In the genomic region with DNA sequence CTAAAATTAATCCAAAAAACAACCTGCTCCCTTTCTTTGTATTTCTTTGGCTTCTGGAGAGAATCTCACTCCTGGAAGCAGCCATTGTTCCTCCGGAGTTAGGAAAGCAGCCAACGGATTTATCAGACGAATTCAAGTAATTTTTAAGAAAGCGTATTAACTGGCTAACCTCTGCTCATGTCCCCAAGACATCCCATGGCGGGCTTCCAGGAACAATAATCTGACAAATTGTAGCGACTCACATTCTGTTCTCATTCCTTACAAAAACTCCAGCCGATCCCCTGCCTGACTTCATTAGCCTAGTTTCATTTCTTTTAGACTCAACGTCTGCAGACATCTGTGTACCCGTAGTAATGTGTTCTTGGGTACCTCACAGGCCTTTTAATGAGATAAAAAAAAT, we compare ENCODE assay signal across 10 mouse cellular contexts. TPM values are rescaled to one million over a fixed set of nuclear protein-coding genes. Genes with fewer than 3 reads are reported as not detected.
DNase-seq lines count a peak whose midpoint lies in the region; ATAC-seq and TF ChIP-seq lines count a peak whose summit lies in the region.
"Had no signal": no experiment of that assay in that cellular context is flagged by ENCODE, and none has a peak within 500 bp of the region (broad histone marks: within the 10 kb centered on the region; RNA-seq: fewer than 3 reads in every experiment).

No protein-coding gene starts in this region.

- H3K4me3 ChIP-seq in CH12.LX (replicated peaks in 1 of 3; ENCODE audit: low read depth in 2 of 3, low read length in 2 of 3, poor library complexity in 1 of 3) = no peak overlapping the region
- H3K4me3 ChIP-seq in heart, embryonic 11.5 days (ENCODE audit: low read depth, low read length) = no peak overlapping the region

- no peak for TF ChIP-seq RAD21 in CH12.LX (IDR thresholded peaks at IDR 0.05; ENCODE audit: low read depth, low read length)

- in situ Hi-C loops in CH12.LX (cut with MboI; ENCODE audit: low pct_ligation_motif_present, low pct_unique_long_range_greater_than_20kb, low sequenced_read_pairs) = no loop called here

- H3K9ac ChIP-seq in CH12.LX (ENCODE audit: insufficient read depth, low read depth) = peak overlapping the region; percentile 15; the same call in 1 of the 2 replicates
- no peak overlapping the region for H3K9ac ChIP-seq in heart, embryonic 11.5 days (ENCODE audit: low read depth, low read length)

- intact Hi-C loops in left cerebral cortex, postnatal 14 days (cut with DNase I) = no loop called here

- no peaks in the 10 kb centered on the region for H3K9me3 ChIP-seq in CH12.LX (replicated peaks; ENCODE audit: low read length)
- H3K9me3 ChIP-seq in heart, embryonic 11.5 days (replicated peaks; ENCODE audit: control insufficient read depth, low read length) = no peaks in the 10 kb centered on the region

- H3K4me1 ChIP-seq in CH12.LX (ENCODE audit: control insufficient read depth in 1 of 2, insufficient read depth in 2 of 2) = peaks cover 28 to 53% of the 10 kb centered on the region in 2 experiments
- H3K4me1 ChIP-seq in heart, embryonic 11.5 days (ENCODE audit: control insufficient read depth, insufficient read depth, low read length) = peaks cover 44% of the 10 kb centered on the region

- no peaks in the 10 kb centered on the region for H3K27me3 ChIP-seq in CH12.LX (replicated peaks)
- H3K27me3 ChIP-seq in heart, embryonic 11.5 days (ENCODE audit: control insufficient read depth, insufficient read depth, low read length) = no peaks in the 10 kb centered on the region

- 73% methylated on average over 9 of the region's 9 CpGs for WGBS in heart, embryonic 11.5 days (ENCODE audit: insufficient replicate concordance)

- no peak for TF ChIP-seq CTCF in CH12.LX (conservative IDR thresholded peaks at IDR 0.05 in 1 of 2, IDR thresholded peaks at IDR 0.05 in 1 of 2; ENCODE audit: low read depth in 2 of 2, low read length in 2 of 2)

- H3K36me3 ChIP-seq in CH12.LX (replicated peaks in 1 of 2; ENCODE audit: control insufficient read depth in 1 of 2, insufficient read depth in 1 of 2, low read length in 1 of 2) = peaks cover 2 to 3% of the 10 kb centered on the region in 2 experiments
- H3K36me3 ChIP-seq in heart, embryonic 11.5 days (ENCODE audit: control insufficient read depth, insufficient read depth, low read length) = peaks cover 6% of the 10 kb centered on the region; the same call in 1 of the 2 replicates

- DNase-seq in adrenal gland, postnatal 25 days = peak; percentile 26
- no peak for DNase-seq in adrenal gland, postnatal 4 days (ENCODE audit: low spot score in 2 of 2)
- DNase-seq in CH12.LX (ENCODE audit: extremely low read depth) = no peak
- DNase-seq in kidney, postnatal 14 days = peak; percentile 84
- no peak for DNase-seq in thymus, postnatal 10 days (ENCODE audit: low spot score in 2 of 2)
- DNase-seq in left cerebral cortex, postnatal 14 days (ENCODE audit: low spot score in 2 of 2) = no peak
- no peak for DNase-seq in layer of hippocampus, adult 18-20 months (ENCODE audit: low spot score in 2 of 2)

- no peak for ATAC-seq in heart, embryonic 11.5 days (replicated peaks; ENCODE audit: insufficient number of reproducible peaks, low FRiP score, low TSS enrichment)
- ATAC-seq: activated CD4-positive, CD25-positive, alpha-beta regulatory T cell, adult 4 months had no signal

- peak overlapping the region; percentile 34; the same call in 1 of the 2 replicates for H3K4me2 ChIP-seq in CH12.LX (ENCODE audit: insufficient read depth, low read depth, poor library complexity, severe bottlenecking)
- no peak overlapping the region for H3K4me2 ChIP-seq in heart, embryonic 11.5 days

- TF ChIP-seq EP300 in CH12.LX (IDR thresholded peaks at IDR 0.05; ENCODE audit: low read length) = no peak

- no peak for TF ChIP-seq POLR2A in CH12.LX (IDR thresholded peaks at IDR 0.05; ENCODE audit: low read depth, low read length)

- no peak overlapping the region; the same call in 1 of the 2 replicates for H3K27ac ChIP-seq in CH12.LX (ENCODE audit: insufficient read depth, low read depth)
- peak overlapping the region; percentile 18; the same call in 1 of the 2 replicates for H3K27ac ChIP-seq in heart, embryonic 11.5 days (ENCODE audit: low read depth, low read length)
- H3K27ac ChIP-seq: macrophage had no signal

- H3K79me2 ChIP-seq in CH12.LX (replicated peaks; ENCODE audit: control insufficient read depth, extremely low read depth, insufficient read depth, poor library complexity, severe bottlenecking) = peaks cover 3% of the 10 kb centered on the region

- dilution Hi-C loops in CH12.LX (cut with MboI; ENCODE audit: extremely low pct_ligation_motif_present, extremely low pct_unique_long_range_greater_than_20kb, low sequenced_read_pairs) = no loop called here

TF ChIP-seq in CH12.LX, 34 proteins besides CTCF, POLR2A, EP300 and RAD21:
- no peak for TF ChIP-seq ZKSCAN1 (IDR thresholded peaks at IDR 0.05; ENCODE audit: borderline replicate concordance, low read depth, low read length)
- no peak for TF ChIP-seq TCF12 (IDR thresholded peaks at IDR 0.05; ENCODE audit: low read depth, low read length)
- no peak for TF ChIP-seq USF1 (IDR thresholded peaks at IDR 0.05; ENCODE audit: low read depth, low read length)
- no peak for TF ChIP-seq USF2 (conservative IDR thresholded peaks at IDR 0.05; ENCODE audit: low read depth, low read length)

RNA-seq across cellular contexts. Expression of a gene that starts 45.7 kb away (rescaled TPM):
- 3.2 and 5.5 TPM in 2 replicates for total RNA-seq in adrenal gland, postnatal 25 days (2021)
- 1 to 10 TPM; 6.6 to 7.7 TPM for total RNA-seq in adrenal gland, postnatal 4 days (2021)
- 0.84 and 0.85 TPM in 2 replicates for total RNA-seq in CH12.LX (2012; rRNA removed)
- total RNA-seq in CH12.LX (2014; rRNA removed) = 0.13 and 0.15 TPM in 2 replicates
- 0.46 and 0.50 TPM in 2 replicates for polyA plus RNA-seq in CH12.LX (2012; ENCODE audit: insufficient read length, low read depth)
- polyA plus RNA-seq in heart, embryonic 11.5 days (2014; fragmentation: Nextera tagmentation; extraction: Ambion mirVana) = 1.8 and 2.4 TPM in 2 replicates
- 1 to 10 TPM; 4.1 to 4.3 TPM for total RNA-seq in left cerebral cortex, postnatal 14 days (2021)
- 1 to 10 TPM; 1.3 to 1.5 TPM for total RNA-seq in layer of hippocampus, adult 18-20 months (2021)
- polyA plus RNA-seq: activated CD4-positive, CD25-positive, alpha-beta regulatory T cell, adult 4 months had no signal

Comparison
In these comparisons a context has a peak if more than half of its experiments do, and no peak if none do; other contexts are left out.
1. DNase-seq: peak in adrenal gland, postnatal 25 days (single experiment) and kidney, postnatal 14 days (single experiment); none in adrenal gland, postnatal 4 days (0 of 2), CH12.LX (single experiment), thymus, postnatal 10 days (0 of 2), left cerebral cortex, postnatal 14 days (0 of 2) and layer of hippocampus, adult 18-20 months (0 of 2).